19 mouse cellular contexts compared by ENCODE assay signal in genomic region chr2:133134878-133135277, GRCm38 (mm10).
"Had no signal": no experiment of that assay in that cellular context is flagged by ENCODE, and none has a peak within 500 bp of the region (broad histone marks: within the 10 kb centered on the region; RNA-seq: fewer than 3 reads in every experiment).

No protein-coding gene starts in this region.

- DNase-seq: lung, adult 18-20 months; lung, embryonic 14.5 days; lung, postnatal 10 days; lung, postnatal 4 days; retina, postnatal 1 day; right cerebral cortex, adult 18-20 months; right cerebral cortex, postnatal 25 days; right cerebral cortex, postnatal 4 days; spleen, adult 18-20 months; thymus, adult 2 months; thymus, postnatal 25 days; thymus, postnatal 4 days had no signal

- H3K36me3 ChIP-seq: midbrain, embryonic 10.5 days; midbrain, embryonic 13.5 days; midbrain, embryonic 15.5 days; neural tube, embryonic 13.5 days; neural tube, embryonic 15.5 days had no signal

- ATAC-seq: midbrain, embryonic 13.5 days; midbrain, embryonic 15.5 days had no signal

- H3K4me3 ChIP-seq: midbrain, embryonic 10.5 days; midbrain, embryonic 13.5 days; midbrain, embryonic 15.5 days; myocyte; neural tube, embryonic 13.5 days; neural tube, embryonic 15.5 days had no signal

- H3K9me3 ChIP-seq: midbrain, embryonic 10.5 days; midbrain, embryonic 13.5 days; midbrain, embryonic 15.5 days; neural tube, embryonic 13.5 days; neural tube, embryonic 15.5 days had no signal

- H3K4me2 ChIP-seq: lung, embryonic 14.5 days; midbrain, embryonic 13.5 days; midbrain, embryonic 15.5 days; neural tube, embryonic 13.5 days; neural tube, embryonic 15.5 days had no signal

- H3K27ac ChIP-seq: liver, embryonic 14.5 days; midbrain, embryonic 10.5 days; midbrain, embryonic 13.5 days; midbrain, embryonic 15.5 days; neural tube, embryonic 13.5 days; neural tube, embryonic 15.5 days had no signal

- H3K4me1 ChIP-seq: midbrain, embryonic 10.5 days; midbrain, embryonic 13.5 days; midbrain, embryonic 15.5 days; neural tube, embryonic 13.5 days; neural tube, embryonic 15.5 days had no signal

- H3K9ac ChIP-seq: liver, embryonic 14.5 days; lung, embryonic 14.5 days; midbrain, embryonic 13.5 days; midbrain, embryonic 15.5 days; neural tube, embryonic 13.5 days; neural tube, embryonic 15.5 days had no signal

- H3K27me3 ChIP-seq: midbrain, embryonic 13.5 days; midbrain, embryonic 15.5 days; neural tube, embryonic 13.5 days; neural tube, embryonic 15.5 days had no signal
